Mouse (Mus musculus) cerebellum, adult 2 months (tissue): ENCODE measurements around the gene Gab2. TPM values are rescaled to one million over a fixed set of nuclear protein-coding genes. Genes with fewer than 3 reads are reported as not detected.

ENCODE experiments used
- DNase-seq, 2 experiments: peaks; one replicate each; pipeline ENCODE4 v3.0.0; 2021
- H3K27ac ChIP-seq: fragments of 200-500 bp; 2 replicates; pipeline ENCODE4 v1.5.1; 2012; ENCODE audit warnings: low read length, control low read depth, inconsistent platforms; ENCODE audit not compliant: insufficient read depth
- H3K27me3 ChIP-seq: fragments of 200-500 bp; 2 replicates; pipeline ENCODE4 v1.6.1; 2012; ENCODE audit warnings: inconsistent platforms, mild to moderate bottlenecking, low read length, moderate library complexity; ENCODE audit not compliant: control insufficient read depth, insufficient read depth
- H3K4me1 ChIP-seq: fragments of 200-500 bp; 2 replicates; pipeline ENCODE4 v1.6.1; 2011; ENCODE audit warnings: low read length; ENCODE audit not compliant: control insufficient read depth, insufficient read depth
- H3K4me3 ChIP-seq: fragments of 200-500 bp; replicated peaks from 2 replicates; pipeline ENCODE3; 2011; ENCODE audit warnings: mild to moderate bottlenecking, low read depth, low read length, control low read depth; ENCODE audit not compliant: insufficient read depth
- CTCF ChIP-seq: fragments of 200-500 bp; IDR thresholded peaks from 2 replicates; pipeline ENCODE4 v1.5.1; 2011; ENCODE audit warnings: low read depth, mild to moderate bottlenecking, control low read depth, low read length, moderate library complexity, borderline replicate concordance; ENCODE audit not compliant: insufficient read depth
- POLR2A ChIP-seq: fragments of 200-500 bp; IDR thresholded peaks from 2 replicates; pipeline ENCODE4 v1.6.1; 2011; ENCODE audit warnings: low read length, control low read depth, borderline replicate concordance; ENCODE audit not compliant: insufficient read depth
- WGBS: fragments of 180-500 bp; shearing (Covaris S2); methylation state at CpG from one replicate; pipeline ENCODE4 v1.1.7; 2018; 5-methylcytosine and 5-hydroxymethylcytosine counted together
- polyA plus RNA-seq: library from polyadenylated mRNA; depleted of rRNA; stranded (reverse); fragments of >200 nt; gene quantifications from 2 replicates; pipeline ENCODE4 v1.2.3, GENCODE M21; 2012

The Gab2 gene
- polyA plus RNA-seq, 1 experiment: 16.3 TPM

DNA sequence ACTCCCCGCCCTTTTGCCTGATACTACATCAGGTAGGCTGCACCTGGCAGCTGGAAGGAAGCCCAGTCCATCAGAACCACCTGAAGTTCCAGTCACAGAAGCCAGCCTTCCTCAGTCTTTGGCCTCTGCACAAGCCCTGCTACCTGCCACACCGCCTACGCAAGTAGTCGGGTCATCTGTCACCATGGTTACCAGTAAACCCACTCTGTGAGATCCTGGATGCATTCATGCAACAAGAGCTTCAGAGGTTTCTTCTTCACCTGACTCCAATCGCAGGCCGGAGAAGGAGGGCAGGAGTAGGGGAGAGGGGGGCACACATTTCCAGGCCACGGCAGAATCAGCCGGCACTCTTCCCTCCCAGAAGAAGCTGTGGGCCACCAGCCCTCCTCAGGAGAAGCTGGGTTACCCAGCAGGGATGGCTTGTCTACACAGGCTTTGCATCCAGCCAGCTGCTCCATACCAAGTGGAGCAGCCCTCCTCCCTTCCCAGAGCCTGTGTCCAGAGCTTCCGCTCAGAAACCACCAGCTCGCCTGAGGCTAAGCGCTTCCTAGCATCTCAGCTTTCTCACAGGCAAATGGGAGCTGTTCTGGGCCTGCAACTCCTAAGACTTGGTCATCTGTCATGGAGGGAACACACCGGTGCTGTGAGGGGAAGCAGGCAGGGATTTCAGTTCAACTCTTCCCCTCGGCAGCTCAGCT lies 247.7 kb downstream of the Gab2 start:
- peak; percentile 58 to 76 for DNase-seq
- peak overlapping the region; percentile 16 for H3K4me3 ChIP-seq
- H3K27ac ChIP-seq: peak overlapping the region; percentile 68
- WGBS: 19% methylated on average over 13 of the region's 13 CpGs
- peaks cover 33% of the 10 kb centered on the region for H3K4me1 ChIP-seq
- TF ChIP-seq CTCF (no peak), POLR2A (no peak)
- no peaks in the 10 kb centered on the region for H3K27me3 ChIP-seq

DNA sequence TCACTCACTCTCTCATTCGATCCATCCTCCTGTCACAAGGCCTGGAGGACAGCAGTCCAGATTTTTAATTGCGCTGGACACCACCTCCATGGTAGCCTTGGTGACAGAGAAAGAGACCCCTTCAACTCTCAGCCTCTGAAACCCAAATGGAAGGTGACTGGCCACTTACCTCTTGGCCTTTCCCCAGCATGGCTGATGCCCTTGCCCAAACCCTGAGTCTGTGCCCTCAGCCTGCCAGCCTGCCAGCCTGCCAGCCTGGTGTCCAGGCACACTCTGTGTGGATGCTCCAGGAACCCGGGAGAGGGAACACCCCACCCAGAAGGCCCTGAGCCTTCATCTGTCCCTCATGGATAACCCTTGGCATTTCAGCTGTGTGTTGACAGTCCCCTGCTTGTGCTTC lies 248.3 kb downstream of the Gab2 start:
- peaks cover 38% of the 10 kb centered on the region for H3K4me1 ChIP-seq
- no peaks in the 10 kb centered on the region for H3K27me3 ChIP-seq
- TF ChIP-seq POLR2A: no peak
- TF ChIP-seq CTCF: no peak
- peak; percentile 56 to 64 for DNase-seq
- H3K4me3 ChIP-seq: peak overlapping the region; percentile 6
- peak overlapping the region; percentile 14; the same call in 1 of the 2 replicates for H3K27ac ChIP-seq
- WGBS: 46% methylated on average over 3 of the region's 3 CpGs

DNA sequence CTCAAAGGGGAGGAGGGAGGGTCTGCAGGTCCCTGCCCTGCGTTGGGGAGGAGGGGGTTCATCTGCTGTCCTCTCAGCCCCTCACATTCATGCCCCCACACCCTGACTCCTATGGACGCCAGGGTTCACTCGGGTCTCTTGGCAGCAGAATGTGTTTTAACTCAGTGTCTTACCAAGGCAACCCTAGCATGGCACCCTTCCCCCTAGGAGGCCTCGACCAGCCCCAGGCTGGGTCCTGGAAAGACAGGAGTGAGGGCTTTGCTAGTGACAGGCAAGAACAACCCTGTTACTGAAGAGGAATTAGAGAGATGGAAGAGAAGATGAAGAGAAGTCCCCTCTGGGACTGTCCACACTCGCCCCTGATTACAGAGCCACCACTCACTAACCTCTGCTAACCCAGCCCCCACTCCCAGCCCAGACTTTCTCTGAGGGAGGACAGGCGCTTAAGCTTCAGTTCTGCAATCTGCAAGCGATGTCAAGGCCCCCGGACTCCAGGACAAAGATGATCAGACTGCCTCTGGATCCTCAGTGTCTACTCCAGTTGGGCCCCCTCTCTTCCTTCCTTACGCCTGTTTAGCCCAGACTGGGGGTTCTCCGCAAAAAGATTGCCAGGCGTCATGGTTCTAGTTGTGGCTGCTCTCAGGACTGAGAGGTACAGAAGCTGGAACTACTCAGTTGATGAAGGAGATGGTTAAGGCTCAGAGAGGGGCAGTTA lies 249.7 kb downstream of the Gab2 start:
- H3K4me1 ChIP-seq: peaks cover 38% of the 10 kb centered on the region
- no peaks in the 10 kb centered on the region for H3K27me3 ChIP-seq
- TF ChIP-seq POLR2A (no peak), CTCF (no peak)
- DNase-seq: peak; percentile 32 to 44
- 37% methylated on average over 11 of the region's 11 CpGs for WGBS
- peak overlapping the region; percentile 89 for H3K4me3 ChIP-seq
- 0 out of 2 replicates have a peak overlapping the region, but pooled peaks have one; percentile 5 for H3K27ac ChIP-seq

DNA sequence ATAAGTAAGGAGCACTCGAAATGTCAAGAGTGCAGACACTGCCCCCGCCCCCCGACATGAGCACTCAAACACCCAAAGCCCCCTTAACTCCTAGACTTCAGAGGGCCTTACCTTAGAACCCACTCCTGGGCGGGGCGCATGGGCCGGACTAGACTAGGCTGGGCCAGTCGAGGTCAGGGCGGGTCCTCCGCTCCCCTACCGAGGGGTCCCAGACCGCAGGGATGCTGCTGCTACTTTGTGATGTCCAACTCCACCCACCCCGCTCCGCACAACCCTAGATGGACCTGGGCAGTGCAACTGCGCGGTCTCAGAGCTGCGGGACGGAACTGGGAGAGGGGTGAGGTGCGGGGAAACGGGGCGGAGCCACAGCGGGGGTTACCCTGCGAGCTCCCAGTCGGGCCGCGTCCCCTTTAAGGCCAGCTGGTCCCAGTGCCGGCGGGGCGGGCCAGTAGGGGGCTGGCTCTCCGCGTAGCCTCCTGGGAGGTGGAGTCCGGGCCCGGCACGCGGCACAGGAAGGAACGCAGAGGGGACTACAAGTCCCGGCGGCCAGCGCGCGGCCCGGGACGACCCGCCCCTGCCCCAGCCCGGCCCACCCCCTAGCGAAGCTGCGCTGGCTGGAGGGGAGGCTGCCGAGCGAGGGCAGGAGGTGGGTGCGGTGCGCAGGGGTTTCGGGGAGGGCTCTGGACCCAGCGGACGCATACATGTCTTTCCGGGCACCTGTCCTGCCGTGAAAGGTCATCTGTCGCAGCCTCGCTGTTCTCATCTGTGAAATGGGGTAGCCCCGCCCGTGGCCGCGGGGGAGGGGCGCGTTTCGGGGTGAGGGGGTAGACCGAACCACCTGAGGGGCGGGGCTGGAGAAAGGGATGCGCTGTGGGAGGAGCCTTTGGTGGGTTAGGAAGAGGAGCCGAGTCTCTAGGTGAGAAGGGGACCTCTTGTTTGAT lies 250.6 kb downstream of the Gab2 start, which contains the start of the genes Usp35 and Kctd21:
Gene Usp35 (minus strand): TSS at position 295 of the 941 bp plus-strand sequence.
Gene Kctd21 (plus strand): TSS at position 602 of the 941 bp plus-strand sequence.
- Histone ChIP-seq H3K4me1 (peaks cover 44% of the 10 kb centered on the region), H3K27me3 (no peaks in the 10 kb centered on the region), H3K27ac (peak within 1 kb of the TSS; percentile 82), H3K4me3 (peak within 1 kb of the TSS; percentile 94)
- DNase-seq: peak; percentile 94 to 97
- under 1% methylated on average over 68 of the region's 68 CpGs for WGBS
- TF ChIP-seq CTCF (no peak), POLR2A (peak; percentile 55; the same call in 1 of the 2 replicates)

DNA sequence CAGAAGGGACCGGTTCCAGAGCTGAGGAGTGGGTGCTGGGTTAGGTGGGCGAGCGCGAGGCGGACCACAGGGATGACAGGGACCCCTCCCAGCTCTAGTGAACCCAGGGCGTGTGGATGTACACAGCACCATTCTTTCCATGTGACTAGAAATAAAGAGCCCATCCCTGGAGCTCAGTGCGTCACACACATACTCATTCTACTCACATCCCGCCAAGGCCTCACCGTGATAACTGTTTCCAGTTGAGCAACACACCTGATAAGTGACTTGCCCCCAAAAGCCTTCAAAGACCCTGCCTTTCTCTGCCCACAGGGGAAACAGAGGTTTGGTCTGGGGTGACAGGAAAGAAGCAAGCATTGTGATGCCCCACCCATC lies 251.3 kb downstream of the Gab2 start:
- 0% methylated on average over 9 of the region's 9 CpGs for WGBS
- H3K4me3 ChIP-seq: peak overlapping the region; percentile 94
- peak overlapping the region; percentile 60; the same call in 1 of the 2 replicates for H3K27ac ChIP-seq
- no peaks in the 10 kb centered on the region for H3K27me3 ChIP-seq
- no peak for DNase-seq
- no peak for TF ChIP-seq POLR2A
- TF ChIP-seq CTCF: no peak
- H3K4me1 ChIP-seq: peaks cover 44% of the 10 kb centered on the region

DNA sequence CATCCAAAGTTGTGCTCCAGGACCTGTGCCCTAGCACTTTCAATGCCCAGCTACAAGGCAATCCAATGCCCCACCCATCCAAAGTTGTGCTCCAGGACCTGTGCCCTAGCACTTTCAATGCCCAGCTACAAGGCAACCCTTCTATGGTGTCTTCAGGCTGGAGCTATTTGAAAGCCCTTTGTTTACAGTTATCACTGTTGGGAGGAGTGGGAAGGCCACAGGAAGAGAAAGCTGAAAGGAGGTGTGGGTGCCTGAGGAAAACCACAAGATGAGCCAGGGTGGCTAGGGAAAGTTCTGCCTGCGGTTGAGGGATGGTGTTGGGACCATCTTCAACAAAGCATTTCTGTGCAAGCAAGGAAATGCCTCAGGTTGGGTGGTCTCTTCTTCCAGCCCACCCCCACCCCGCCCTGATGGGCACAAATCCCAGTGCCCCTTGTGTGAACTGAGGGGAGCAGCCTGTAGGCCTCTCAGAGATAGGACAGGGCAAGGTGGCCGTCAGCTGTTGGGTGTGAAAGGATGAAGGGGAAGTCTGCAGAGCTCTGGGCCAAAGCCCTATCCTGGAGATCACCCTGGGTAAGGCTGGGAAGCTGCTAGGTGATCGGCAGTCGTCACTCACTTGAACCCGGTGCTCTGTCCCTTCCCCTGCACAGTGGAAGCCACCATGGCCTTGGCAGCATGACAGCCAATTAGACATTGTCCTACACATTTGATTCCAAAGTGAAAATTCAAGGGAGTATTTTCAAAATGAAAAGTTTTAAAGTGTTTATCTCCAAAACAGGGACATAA lies 251.9 kb downstream of the Gab2 start:
- H3K27ac ChIP-seq: no peak overlapping the region
- WGBS: 48% methylated on average over 6 of the region's 6 CpGs
- DNase-seq: peak in 1 of 2 experiments; percentile 35
- peak overlapping the region; percentile 23 for H3K4me3 ChIP-seq
- TF ChIP-seq CTCF (no peak), POLR2A (no peak)
- no peaks in the 10 kb centered on the region for H3K27me3 ChIP-seq
- peaks cover 42% of the 10 kb centered on the region for H3K4me1 ChIP-seq
